Mouse (Mus musculus): ENCODE results near the gene Gm5108.

Gm5108 gene

DNA sequence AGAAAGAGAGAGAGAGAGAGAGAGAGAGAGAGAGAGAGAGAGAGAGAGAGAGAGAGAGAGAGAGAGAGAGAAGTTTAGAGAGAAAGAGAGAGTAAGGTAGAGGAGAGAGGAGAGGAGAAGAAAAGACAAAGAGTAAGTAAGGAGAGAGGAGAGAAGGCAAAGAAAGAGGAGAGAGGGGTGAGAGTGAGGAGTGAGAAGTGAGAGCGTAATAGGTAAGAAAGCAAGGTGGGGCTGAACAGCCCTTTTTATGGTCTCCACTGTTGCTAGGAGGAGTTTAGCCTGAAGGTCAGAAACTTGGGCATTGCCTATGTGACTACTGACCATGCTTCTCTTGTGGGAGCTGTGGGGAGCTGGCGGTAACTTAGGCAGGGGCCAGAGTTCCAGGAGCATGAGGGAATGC, at the start of gene Gm5108:
Gene Gm5108 (plus strand): TSS at position 301 of the 400 bp plus-strand sequence.
- DNase-seq = no peak

DNA sequence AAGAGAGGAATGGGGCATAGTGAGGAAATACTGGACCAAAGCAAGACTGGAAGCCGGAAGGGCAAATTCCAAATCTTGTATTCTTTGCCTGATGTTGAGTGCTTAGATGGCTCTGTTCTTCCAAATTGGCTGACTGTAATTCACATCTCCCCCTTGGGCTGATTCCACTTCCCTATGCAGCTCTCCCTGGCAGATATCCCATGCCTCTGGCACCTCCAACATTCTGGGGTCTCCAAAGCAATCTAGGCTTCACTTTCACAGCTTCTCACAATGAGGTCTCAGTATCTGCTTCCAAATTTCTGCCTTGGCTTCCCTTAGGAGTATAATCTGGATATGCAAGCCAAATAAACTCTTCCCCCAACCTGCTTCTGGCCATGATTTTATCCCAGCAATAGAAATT, 42.5 kb upstream of the Gm5108 start:
- no peak for DNase-seq

DNA sequence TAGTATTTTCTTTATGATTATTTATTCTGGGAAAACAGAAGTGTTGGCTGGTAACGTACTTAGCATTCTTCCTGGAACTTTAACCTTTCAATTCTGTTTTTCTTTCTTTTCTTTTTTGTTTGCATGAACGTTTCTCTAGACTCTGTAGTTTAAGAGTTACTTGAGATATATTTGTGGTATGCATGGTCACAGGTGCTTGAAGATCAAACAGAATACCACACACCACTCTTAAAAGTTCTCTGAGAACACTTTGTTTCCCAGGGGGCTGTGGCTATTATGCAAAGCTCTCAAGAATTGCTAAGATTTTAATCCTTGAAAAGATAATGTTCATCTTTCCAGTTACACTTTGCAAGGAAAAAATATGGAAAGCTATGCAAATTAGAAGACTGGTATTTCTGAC, 36.9 kb upstream of the Gm5108 start:
- DNase-seq = no peak

DNA sequence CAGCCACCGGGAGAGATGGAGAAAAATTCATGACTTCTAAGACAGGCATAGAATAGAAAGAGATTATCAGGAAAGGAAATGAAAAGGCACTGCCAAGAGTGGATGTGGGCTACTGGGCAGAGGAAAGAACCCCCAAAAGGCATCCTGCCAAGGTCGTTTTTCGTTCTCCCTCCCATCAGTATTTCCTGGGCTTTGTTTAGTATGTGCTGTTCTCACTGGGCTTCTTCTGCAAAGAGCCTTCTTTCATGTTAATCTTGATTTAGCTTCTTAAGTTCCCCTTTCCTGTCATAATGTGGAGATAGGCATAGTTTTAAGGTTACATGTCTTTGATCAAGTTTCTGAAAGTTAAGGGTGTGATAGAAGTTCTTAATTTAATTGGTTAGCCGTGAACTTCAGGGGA, 10.9 kb upstream of the Gm5108 start:
- DNase-seq = no peak

DNA sequence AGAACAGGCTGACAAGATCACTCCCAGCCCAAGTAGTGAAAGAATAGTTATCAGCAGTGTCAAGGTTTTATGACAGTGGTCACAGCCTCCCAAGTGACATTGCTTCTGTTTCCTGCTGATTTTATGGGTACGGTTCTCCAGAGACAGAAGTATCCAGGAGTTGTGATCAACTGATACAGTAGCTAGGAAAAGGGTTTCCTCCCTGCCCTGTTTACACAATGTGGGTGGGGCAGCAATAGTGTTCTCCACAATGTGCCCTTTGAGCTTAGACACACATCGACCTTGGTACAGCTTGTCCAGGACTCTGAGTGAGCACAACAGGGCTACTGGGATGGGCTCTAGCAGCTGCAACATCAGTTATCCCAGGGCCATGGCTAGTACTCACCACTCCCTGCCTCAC, 9.8 kb upstream of the Gm5108 start:
- DNase-seq = no peak

DNA sequence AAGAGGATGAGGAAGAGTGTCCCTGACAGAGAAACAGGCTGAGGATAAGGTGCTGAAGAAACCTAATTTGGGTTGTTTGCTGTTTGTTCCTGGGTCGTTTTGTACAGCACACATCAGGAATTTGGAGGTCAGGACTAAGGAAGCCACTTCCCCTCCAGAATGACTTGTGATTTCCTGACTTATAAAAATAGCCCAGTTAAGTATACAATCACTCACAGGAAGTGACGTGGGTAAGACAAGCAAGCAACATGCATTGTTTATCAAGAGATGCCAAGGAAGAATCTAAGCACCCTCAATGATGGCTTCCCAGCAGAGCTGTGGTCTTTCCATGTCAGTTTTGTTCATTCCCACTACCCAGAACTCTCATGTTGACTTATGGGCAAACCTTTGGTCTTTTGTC, 1.7 kb downstream of the Gm5108 start:
- DNase-seq = no peak

DNA sequence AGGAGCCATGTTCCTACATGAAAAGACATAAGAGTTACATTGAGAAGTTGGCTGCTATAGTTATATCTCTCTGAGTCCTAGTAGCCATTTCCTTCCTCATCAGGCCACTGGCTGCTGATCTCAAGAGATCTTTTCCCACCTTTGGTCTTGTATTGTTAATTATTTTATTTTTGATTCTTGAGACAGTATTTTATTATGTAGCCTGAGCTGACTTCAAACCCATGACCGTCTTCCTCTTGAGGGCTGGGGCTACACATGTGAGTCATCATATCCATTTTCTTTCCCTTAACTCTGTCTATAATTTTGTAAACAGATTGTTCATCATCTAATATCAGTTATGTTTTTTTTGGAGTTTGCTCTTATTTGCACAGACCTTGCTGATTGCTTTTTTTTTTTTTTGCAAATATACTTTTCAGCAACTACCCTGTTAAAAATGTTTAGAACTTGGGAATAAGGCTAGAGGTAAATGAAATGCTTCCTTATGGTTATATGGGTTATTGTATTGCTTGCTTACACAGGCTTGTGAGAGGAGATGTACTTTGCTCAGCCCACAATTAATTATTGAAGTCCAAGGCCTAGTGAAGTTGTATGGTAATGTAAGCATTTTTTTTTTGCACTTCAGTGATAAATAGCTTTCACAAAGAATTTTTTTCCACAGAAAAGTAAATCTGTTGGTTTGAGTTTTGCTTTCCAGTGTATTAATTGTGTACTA, 2.8 kb downstream of the Gm5108 start:
- DNase-seq = no peak

DNA sequence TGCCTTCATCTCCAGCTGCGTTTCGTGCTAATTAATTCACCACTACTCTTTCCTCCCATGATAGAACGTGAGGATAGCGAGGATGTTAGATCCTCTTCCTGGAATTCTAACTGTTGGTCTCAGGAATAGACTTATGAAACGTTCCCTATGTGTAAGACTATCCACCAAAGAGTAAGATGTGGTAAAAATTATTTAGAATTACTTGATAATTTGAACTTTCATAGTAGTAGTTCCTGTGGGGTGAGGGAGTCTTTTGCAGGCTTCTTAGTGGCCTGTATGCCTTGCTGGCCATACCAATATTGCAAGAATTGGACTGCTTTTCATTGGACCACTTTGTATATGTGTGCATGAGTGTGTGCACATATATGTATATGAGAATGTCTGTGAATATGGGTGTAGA, 4.9 kb downstream of the Gm5108 start, which contains the start of gene Gm21905:
Gene Gm21905 (minus strand): TSS at position 101 of the 400 bp plus-strand sequence.
- no peak for DNase-seq

DNA sequence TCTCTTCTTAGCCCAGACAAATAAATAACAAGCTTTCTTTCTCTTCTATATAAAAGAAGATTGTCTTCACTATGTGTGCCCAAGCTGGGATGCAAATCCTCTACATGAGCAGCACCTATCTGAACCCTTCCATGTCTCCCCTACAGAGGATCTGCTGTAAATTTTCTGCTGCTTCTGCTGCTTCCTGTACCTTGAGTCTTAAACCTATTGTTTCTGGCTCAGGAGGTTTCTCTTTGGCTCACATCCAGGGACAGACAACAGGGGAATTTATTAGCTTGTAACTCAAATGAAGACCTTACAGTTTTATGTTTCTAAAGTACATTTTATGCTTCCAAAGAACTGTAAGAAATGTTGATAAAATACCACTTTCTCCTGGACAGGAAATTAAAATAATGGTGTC, 5.5 kb downstream of the Gm5108 start:
- no peak for DNase-seq

DNA sequence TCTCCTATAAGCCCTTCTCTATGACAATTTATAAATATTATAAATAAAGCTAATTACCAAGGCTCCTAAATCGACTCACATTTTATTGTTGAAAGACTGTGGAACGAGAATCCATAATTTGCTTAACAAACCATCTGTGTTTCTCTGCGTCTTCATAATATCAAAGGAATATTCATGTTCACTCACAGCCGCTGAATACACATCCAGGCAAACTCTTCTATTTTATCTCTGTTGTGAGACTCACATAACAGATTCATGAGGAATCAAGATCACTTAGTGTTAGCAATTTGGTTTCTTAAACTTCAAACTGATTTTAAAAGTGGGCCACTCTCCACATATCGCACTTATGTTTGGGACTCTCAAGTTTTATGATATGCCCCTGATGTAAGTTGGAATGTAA, 6.6 kb downstream of the Gm5108 start:
- DNase-seq = no peak

DNA sequence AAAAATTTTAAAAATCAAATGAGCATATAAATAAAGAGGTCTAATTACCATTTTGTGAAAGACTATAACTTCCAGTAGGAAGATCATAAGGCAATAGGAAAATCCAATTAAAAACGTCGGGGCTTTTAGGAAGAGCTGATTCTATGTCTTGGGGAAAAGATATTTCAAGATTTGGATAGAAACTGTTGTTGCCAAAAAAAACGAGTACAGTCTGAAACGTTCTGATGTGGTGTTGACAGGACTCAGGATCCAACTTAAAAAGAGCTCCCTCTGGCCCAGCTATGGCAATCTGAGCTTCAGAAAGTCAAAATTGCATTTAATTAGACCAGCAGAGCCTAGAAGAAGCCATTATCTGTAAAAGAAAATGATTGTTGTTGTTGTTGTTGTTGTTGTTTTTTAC, 12.6 kb downstream of the Gm5108 start:
- no peak for DNase-seq

DNA sequence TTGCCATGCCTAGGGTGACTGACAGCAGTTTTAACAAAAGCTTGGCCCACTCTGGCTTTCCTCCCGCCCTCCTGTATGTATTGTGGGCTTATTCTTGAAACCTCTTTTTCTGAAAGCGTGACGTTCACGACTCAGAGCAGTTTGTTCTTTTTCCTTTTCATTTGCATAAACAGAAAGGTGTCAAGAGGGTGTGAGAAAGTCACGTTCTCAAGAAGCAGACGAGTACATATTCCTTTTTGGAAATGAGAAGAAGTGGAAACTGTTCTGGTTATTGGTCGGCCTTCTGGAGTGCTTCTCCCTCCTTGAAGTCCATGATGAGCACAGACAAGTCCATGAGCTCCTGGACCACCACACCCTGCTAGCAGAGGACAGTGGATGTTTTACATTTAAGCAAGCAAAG, 14.0 kb downstream of the Gm5108 start:
- no peak for DNase-seq

DNA sequence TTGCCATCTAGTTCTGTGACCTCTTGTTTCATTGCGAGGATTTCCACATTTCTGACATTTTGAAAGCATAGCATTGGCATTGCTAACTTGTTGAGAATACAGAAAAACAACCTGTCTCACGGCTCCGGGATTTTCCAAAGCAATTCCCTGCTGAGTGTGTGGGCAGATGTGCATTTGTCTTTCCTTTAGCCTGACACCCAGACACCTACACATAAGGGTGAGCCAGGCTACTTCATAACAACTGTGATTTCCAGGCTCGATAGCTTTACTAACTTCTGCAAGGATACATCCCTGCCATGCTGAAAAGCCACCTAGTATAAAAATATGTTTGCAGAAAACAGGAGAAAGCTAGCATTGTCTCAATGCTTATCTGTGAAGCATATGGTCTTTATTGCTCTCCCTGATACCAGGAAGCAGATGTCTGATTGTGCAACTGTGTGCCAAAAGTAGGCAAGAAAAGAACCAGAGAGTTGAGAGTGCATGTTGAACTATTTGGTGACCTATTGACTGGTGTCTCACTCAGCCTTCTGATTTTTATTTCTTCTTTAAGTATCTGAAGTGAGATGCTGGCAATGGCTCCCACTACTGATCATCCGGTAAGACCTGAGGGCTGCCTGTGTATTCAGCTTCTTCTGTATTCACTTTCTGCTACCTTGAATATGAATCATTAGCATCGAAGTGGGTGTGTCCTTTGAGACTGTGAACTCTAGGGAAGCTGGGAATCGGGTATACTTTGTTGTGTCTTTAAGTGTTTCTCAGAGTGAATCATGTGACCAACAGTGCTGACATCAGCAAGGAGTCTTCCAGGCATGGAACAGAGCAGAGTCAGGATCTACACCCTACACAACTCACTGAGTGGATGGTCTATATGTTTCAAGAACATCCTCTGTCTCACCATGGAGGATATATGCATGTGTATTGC, 20.5 kb downstream of the Gm5108 start:
- DNase-seq = no peak

DNA sequence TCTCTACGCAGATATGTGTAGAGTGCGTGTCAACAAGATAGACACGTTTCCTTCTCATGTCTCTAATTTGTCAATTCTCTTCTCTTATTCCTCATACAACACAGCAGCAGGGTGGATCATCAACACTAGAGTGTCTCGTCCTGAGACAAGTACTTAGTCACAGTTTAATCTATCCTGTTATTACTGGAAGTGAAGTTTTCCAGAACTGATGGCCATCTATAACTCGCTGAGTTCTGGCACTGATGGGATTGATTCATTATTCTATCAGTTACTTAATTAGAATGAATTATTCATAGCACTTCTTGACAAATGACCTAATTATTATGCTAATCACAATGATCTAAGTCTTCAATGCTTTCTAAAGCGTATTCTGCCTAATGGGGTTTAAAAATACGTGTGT, 28.1 kb downstream of the Gm5108 start:
- DNase-seq = no peak

DNA sequence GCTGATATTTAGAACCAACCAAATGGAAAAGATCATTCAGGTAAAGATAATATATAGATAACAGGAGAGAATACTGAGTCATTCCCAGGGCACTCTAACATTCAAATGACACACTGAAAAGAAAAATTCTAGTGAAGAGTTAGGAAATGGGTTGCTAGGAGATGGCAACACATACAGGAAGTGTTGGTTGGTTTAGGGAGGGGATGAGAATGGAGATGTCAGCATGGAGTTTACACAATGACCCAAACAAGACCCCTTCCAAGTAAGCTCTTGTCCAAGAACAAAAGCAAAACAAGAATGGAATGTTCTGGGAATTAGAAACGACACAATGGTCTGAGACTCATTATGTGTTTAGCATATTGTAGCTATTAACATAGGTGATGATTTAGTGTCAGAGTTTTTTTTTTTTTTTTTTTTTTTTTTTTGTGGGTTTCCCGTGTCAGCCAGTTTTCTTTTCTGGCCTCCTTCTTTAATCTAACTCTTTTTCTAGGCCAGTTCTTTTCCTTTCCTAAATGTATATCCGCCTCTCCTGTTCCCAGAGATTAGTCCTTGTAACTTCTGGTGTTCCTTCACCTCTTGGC, 40.6 kb downstream of the Gm5108 start:
- DNase-seq = no peak

DNA sequence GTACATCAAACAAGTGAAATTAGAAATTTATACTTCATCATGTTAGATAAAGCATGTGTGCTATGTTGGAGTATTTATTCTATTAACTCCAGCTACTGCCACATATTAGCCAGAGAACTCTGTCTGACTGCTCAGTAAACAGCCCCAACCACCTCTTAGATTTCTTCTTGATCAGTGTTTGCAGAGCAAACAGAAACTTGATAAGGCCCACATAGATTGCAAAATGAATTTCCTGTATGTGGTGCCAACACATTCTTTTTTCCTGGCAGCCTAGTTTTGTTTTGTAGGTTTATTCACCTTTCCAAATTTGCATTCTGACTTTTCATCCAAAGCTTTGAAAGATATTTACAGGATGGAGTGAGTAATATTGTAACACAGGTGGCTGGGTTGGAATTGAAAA, 49.0 kb downstream of the Gm5108 start:
- DNase-seq = no peak

DNA sequence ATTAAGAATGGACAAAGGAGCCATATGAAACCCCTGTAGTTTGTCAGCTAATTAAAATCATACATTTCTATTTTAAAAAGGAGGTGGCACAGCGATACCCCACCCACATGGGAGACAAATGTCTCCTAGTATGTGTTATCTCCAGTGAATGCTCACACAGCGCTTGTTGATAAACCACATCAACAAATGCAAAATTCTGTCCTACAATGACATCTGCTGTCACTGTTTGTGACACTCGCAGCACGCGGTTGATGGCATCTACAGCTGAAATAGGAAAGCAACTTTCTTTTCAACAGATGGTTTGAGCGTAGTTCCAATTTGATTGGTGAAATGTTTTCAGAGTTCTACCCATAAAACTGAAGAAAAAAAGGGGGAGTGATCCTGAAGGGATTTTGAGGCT, 61.1 kb downstream of the Gm5108 start:
- no peak for DNase-seq

DNA sequence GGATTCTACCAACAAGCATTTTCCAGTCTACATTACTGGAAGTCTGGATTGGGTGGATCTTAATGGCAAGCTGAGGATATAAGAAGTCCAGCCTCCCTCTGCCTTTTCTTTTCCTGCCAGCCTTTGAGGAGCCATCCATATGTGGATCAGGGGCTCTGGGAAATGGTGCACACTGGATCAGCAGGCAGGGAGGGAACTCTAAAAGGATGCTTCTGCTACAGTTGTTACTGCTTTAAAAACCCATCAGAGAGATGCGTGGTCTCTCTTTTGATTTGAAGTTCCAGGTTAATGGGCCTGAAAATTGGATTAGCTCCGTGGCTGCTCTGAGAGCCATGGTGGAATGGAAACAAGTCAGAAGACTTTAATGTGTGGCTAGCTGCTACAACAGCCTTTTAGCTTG, 62.4 kb downstream of the Gm5108 start:
- no peak for DNase-seq

DNA sequence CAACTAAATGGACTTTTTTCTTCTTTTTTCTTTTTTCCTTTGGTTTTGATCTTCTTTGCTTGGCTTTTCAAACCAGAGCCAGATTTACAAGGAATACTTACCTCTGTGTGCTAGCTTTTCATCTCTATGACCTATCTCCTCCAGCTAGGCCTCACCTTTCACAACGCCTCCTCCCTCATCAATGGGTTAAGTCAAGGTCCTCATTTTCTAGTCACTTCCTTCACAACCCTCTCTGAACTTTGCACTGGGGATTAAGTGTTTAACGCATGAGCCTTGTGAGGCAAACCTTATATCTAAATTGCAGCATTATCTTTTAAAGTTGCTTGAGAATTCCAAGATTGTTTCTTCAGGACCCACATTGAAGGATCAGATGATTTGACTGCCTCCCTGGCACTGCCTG, 63.0 kb downstream of the Gm5108 start:
- DNase-seq = no peak

DNA sequence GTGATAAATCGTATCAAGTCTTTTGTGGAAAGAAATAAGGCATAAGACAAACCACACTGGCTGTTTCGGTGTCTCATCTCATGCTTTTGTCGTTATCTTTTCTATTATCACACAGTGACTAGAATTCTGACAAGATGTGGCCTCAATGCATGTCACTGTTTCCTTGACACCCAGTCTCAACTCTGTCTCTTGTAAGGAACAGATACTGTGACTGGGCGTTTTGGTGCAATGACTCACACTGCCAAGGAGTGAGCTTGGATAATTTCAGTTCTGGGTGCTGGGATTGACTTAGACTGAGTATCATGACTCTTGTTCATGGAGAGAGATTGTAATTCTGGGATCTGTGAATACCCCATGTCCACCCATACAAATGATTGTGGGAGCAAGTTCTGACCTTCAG, 65.6 kb downstream of the Gm5108 start:
- no peak for DNase-seq

DNA sequence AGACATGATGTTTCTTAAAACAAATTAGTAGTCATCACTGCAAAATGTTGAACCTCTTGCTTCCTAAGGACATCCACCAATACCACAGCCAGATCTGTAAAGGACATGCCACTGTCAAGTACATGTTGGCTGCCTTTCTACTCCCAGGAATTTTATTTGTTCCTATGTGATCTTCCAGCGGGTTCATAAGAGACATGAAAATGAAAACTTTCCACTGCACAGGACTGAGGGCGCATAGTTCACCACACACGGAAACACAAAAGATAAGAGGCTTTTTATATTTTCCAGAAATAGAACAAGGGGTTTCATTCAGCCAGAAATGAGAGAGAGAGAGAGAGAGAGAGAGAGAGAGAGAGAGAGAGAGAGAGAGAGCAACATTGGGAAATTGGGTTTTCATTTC, 70.1 kb downstream of the Gm5108 start:
- no peak for DNase-seq

DNA sequence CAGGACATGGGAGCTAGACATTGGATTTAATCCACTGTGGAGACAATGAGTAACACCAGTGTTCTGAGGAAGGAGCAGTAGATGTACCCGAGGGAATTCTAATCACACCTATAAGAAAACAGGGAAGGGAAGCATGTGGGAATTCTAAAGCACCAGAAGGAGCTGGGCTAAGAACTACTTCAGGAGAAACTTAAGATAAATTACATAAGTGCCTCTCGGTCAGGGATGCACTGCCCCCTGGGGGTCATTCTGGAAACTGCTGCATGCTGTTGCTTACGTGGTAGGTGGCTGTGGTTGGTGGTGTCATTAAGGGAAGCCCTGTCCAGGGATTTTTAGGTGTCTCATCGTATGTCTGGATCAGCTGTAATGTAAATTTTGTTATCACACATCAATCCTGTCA, 71.1 kb downstream of the Gm5108 start:
- peak; percentile 73 to 83 for DNase-seq

DNA sequence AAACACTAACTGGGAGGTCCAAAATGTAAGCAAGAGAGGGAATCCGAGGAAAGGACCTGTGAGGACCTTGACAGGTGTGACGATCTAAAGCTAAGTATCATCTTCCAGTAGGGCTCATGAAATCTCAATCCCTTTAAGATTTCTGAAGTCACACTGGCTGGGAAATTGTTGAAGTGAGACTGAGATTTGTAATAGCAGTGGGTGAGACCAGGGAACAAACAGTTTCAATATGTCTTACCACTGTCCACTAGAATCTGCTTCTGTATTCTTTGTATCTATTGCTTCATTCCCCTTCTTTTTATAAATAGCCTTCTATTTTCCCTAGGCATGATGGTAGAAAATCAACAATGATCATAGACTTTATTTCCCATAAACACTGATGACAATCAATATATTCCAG, 79.4 kb downstream of the Gm5108 start:
- no peak for DNase-seq

Data from cerebellum, adult 18-20 months (tissue).